Mouse (Mus musculus) limb, embryonic 13.5 days (tissue): ENCODE data around the gene Ramp1. TPM values are rescaled to one million over a fixed set of nuclear protein-coding genes. Genes with fewer than 3 reads are reported as not detected.

Experiments used
- ATAC-seq: fragments of 200-750 bp; cut with Nextera tagmentation; 2 replicates; pipeline ENCODE4 v1.8.0; 2017; ENCODE audit warnings: low read depth, moderate number of reproducible peaks, moderate TSS enrichment; ENCODE audit not compliant: low FRiP score
- H3K27ac ChIP-seq: fragments of 300-500 bp; sonication (generic); 2 replicates; pipeline ENCODE4 v1.5.1; 2015; ENCODE audit warnings: inconsistent platforms, mild to moderate bottlenecking, moderate library complexity
- H3K27me3 ChIP-seq: fragments of 300-500 bp; sonication (generic); 2 replicates; pipeline ENCODE4 v1.6.1; 2015; ENCODE audit warnings: mild to moderate bottlenecking, inconsistent platforms
- H3K36me3 ChIP-seq: fragments of 300-500 bp; sonication (generic); 2 replicates; pipeline ENCODE4 v1.6.1; 2015; ENCODE audit warnings: inconsistent platforms, mild to moderate bottlenecking, moderate library complexity
- H3K4me1 ChIP-seq: fragments of 300-500 bp; sonication (generic); 2 replicates; pipeline ENCODE4 v1.6.1; 2015; ENCODE audit warnings: inconsistent platforms
- H3K4me2 ChIP-seq: fragments of 300-500 bp; sonication (generic); replicated peaks from 2 replicates; pipeline ENCODE4 v1.6.1; 2015; ENCODE audit warnings: inconsistent platforms, mild to moderate bottlenecking, moderate library complexity
- H3K4me3 ChIP-seq: fragments of 300-500 bp; sonication (generic); 2 replicates; pipeline ENCODE4 v1.5.1; 2015; ENCODE audit warnings: moderate library complexity, mild to moderate bottlenecking, inconsistent platforms
- H3K9ac ChIP-seq: fragments of 300-500 bp; sonication (generic); 2 replicates; pipeline ENCODE4 v1.6.1; 2015; ENCODE audit warnings: mild to moderate bottlenecking, inconsistent platforms
- H3K9me3 ChIP-seq: fragments of 300-500 bp; sonication (generic); 2 replicates; pipeline ENCODE4 v1.6.1; 2016; ENCODE audit warnings: inconsistent platforms
- WGBS: fragments of 180-500 bp; shearing (Covaris S2); methylation state at CpG from one replicate; pipeline ENCODE4 v1.1.7; 2015; 5-methylcytosine and 5-hydroxymethylcytosine counted together
- polyA plus RNA-seq: library from polyadenylated mRNA; unstranded; fragments of >200 nt; fragmentation: Nextera tagmentation; extraction: Ambion mirVana; gene quantifications from 2 replicates; pipeline ENCODE4 v1.2.1, GENCODE M21; 2015

Gene Ramp1
- polyA plus RNA-seq, 1 experiment from 2014 or later = 3.1 TPM

DNA sequence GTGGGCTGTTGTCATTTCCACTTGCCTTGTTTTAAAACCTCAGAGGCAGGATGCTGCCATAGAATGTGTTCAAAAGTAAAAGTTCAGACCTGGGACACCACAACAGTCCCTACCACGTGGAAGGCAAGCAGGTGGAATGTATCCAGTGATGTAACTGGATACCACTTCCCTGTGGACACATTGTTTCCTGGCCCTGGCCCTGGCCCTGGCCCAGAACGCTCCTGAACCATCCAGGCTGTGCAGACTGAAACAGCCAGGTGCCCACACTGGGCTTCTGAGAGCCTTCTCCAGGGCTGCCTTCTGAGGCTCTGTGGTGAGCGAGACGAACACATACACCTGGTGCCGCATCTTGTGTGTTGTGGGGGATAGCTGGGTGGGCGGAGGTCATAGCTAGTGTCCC lies 26.0 kb downstream of the Ramp1 start:
- H3K4me2 ChIP-seq = no peak overlapping the region
- no peak overlapping the region for H3K9ac ChIP-seq
- WGBS = 77% methylated on average over 6 of the region's 6 CpGs
- peaks cover 6% of the 10 kb centered on the region for H3K4me1 ChIP-seq
- no peaks in the 10 kb centered on the region for H3K9me3 ChIP-seq
- no peaks in the 10 kb centered on the region for H3K36me3 ChIP-seq
- H3K4me3 ChIP-seq = no peak overlapping the region
- no peak overlapping the region for H3K27ac ChIP-seq
- H3K27me3 ChIP-seq = no peaks in the 10 kb centered on the region
- ATAC-seq = no peak

DNA sequence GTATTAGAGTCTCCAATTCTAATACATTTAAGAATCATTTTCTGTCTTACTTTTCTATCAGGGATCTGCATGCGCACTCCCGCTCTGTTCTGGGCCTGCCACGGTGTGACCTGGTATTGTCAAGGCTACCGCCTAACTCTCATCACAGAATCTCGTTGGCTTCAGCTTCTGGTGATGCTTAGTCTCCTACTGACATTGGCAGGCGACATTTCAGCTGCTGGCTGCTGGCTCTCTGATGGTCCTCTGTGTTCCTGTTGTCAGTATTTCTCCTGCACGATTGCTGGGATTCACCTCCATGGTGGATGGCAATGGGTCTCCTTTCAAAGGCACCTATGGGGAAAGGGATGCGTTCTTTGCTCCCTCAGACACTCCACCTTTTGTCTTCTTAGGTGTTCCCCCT lies 26.7 kb downstream of the Ramp1 start:
- Histone ChIP-seq H3K9ac (no peak overlapping the region), H3K4me2 (no peak overlapping the region), H3K27me3 (no peaks in the 10 kb centered on the region), H3K27ac (no peak overlapping the region), H3K4me3 (no peak overlapping the region), H3K36me3 (no peaks in the 10 kb centered on the region), H3K9me3 (no peaks in the 10 kb centered on the region), H3K4me1 (peaks cover 4% of the 10 kb centered on the region; the same call in 1 of the 2 replicates)
- 83% methylated on average over 8 of the region's 8 CpGs for WGBS
- no peak for ATAC-seq

DNA sequence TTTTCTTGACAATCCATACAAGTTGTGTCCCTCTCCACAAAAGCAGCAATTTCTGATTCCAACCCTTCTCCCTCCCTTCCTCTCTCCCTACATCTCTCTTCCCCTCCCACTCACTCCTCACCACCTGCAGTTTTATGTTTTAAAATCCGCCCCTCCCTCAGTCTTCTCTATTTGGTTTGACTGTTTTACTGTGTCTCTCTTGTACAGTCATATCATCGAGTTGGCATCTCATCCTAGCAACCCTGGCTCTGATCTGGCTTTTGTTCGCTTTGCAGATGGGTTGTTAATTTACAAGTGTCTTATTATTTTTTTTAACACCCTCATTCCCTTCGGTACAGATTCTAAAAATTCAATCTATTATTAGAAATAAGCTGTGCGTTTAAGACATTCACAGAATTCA lies 27.3 kb downstream of the Ramp1 start:
- no peaks in the 10 kb centered on the region for H3K36me3 ChIP-seq
- no peaks in the 10 kb centered on the region for H3K9me3 ChIP-seq
- WGBS = 71% methylated on average over 5 of the region's 5 CpGs
- no peak overlapping the region for H3K27ac ChIP-seq
- H3K4me3 ChIP-seq = no peak overlapping the region
- H3K4me1 ChIP-seq = peaks cover 6% of the 10 kb centered on the region; the same call in 1 of the 2 replicates
- no peak overlapping the region for H3K4me2 ChIP-seq
- no peak for ATAC-seq
- H3K9ac ChIP-seq = no peak overlapping the region
- H3K27me3 ChIP-seq = no peaks in the 10 kb centered on the region

- Histone ChIP-seq H3K27me3 (no peaks in the 10 kb centered on the region), H3K27ac (no peak overlapping the region), H3K4me2 (no peak overlapping the region), H3K4me1 (peaks cover 6% of the 10 kb centered on the region; the same call in 1 of the 2 replicates), H3K36me3 (no peaks in the 10 kb centered on the region), H3K4me3 (no peak overlapping the region), H3K9ac (no peak overlapping the region), H3K9me3 (no peaks in the 10 kb centered on the region)
- WGBS = 64% methylated on average over 3 of the region's 3 CpGs
- ATAC-seq = no peak
Observed at GRCm38 (mm10) chr1:91207334-91208074, 27.9 kb downstream of the Ramp1 start.

GRCm38 (mm10) chr1:91209343-91209742 lies 29.7 kb downstream of the Ramp1 start:
- H3K9ac ChIP-seq = no peak overlapping the region
- H3K4me2 ChIP-seq = no peak overlapping the region
- H3K27me3 ChIP-seq = no peaks in the 10 kb centered on the region
- no peaks in the 10 kb centered on the region for H3K9me3 ChIP-seq
- 0 out of 2 replicates have a peak overlapping the region, but pooled peaks have one; percentile 39 for H3K27ac ChIP-seq
- 87% methylated on average over 6 of the region's 6 CpGs for WGBS
- H3K36me3 ChIP-seq = no peaks in the 10 kb centered on the region
- no peak overlapping the region for H3K4me3 ChIP-seq
- no peak for ATAC-seq
- peaks cover 11% of the 10 kb centered on the region; the same call in 1 of the 2 replicates for H3K4me1 ChIP-seq

- ATAC-seq = no peak
- H3K4me2 ChIP-seq = no peak overlapping the region
- H3K9ac ChIP-seq = no peak overlapping the region
- no peaks in the 10 kb centered on the region for H3K36me3 ChIP-seq
- H3K4me3 ChIP-seq = no peak overlapping the region
- H3K27me3 ChIP-seq = no peaks in the 10 kb centered on the region
- peak overlapping the region; percentile 39; the same call in 1 of the 2 replicates for H3K27ac ChIP-seq
- H3K9me3 ChIP-seq = no peaks in the 10 kb centered on the region
- peaks cover 11% of the 10 kb centered on the region; the same call in 1 of the 2 replicates for H3K4me1 ChIP-seq
- WGBS = 81% methylated on average over 6 of the region's 6 CpGs
Observed at GRCm38 (mm10) chr1:91209785-91210184, 30.2 kb downstream of the Ramp1 start.

GRCm38 (mm10) chr1:91211099-91211498 lies 31.5 kb downstream of the Ramp1 start:
- no peak overlapping the region for H3K4me2 ChIP-seq
- 67% methylated on average over 1 of the region's 1 CpGs for WGBS
- ATAC-seq = no peak

GRCm38 (mm10) chr1:91211591-91212008 lies 32.0 kb downstream of the Ramp1 start:
- Histone ChIP-seq H3K36me3 (no peaks in the 10 kb centered on the region), H3K9ac (no peak overlapping the region; the same call in 1 of the 2 replicates), H3K4me2 (no peak overlapping the region), H3K4me1 (peaks cover 11% of the 10 kb centered on the region; the same call in 1 of the 2 replicates), H3K27ac (no peak overlapping the region), H3K9me3 (no peaks in the 10 kb centered on the region), H3K27me3 (no peaks in the 10 kb centered on the region), H3K4me3 (no peak overlapping the region)
- 78% methylated on average over 7 of the region's 7 CpGs for WGBS
- no peak for ATAC-seq

More at GRCm38 (mm10) chr1:91211099-91211498, 31.5 kb downstream of the Ramp1 start:
- Histone ChIP-seq H3K27ac (no peak overlapping the region), H3K36me3 (no peaks in the 10 kb centered on the region), H3K4me3 (no peak overlapping the region), H3K4me1 (peaks cover 11% of the 10 kb centered on the region; the same call in 1 of the 2 replicates), H3K9me3 (no peaks in the 10 kb centered on the region), H3K9ac (no peak overlapping the region), H3K27me3 (no peaks in the 10 kb centered on the region)

GRCm38 (mm10) chr1:91215264-91215663 lies 35.6 kb downstream of the Ramp1 start:
- Histone ChIP-seq H3K27me3 (no peaks in the 10 kb centered on the region), H3K4me2 (no peak overlapping the region), H3K4me3 (no peak overlapping the region), H3K9me3 (no peaks in the 10 kb centered on the region), H3K4me1 (peaks cover 11% of the 10 kb centered on the region; the same call in 1 of the 2 replicates), H3K9ac (no peak overlapping the region), H3K36me3 (no peaks in the 10 kb centered on the region), H3K27ac (no peak overlapping the region)
- no peak for ATAC-seq
- WGBS = 90% methylated on average over 1 of the region's 1 CpGs

- Histone ChIP-seq H3K4me1 (peaks cover 10% of the 10 kb centered on the region; the same call in 1 of the 2 replicates), H3K27me3 (no peaks in the 10 kb centered on the region), H3K9ac (no peak overlapping the region), H3K27ac (no peak overlapping the region), H3K4me3 (no peak overlapping the region), H3K4me2 (no peak overlapping the region), H3K36me3 (no peaks in the 10 kb centered on the region), H3K9me3 (no peaks in the 10 kb centered on the region)
- no peak for ATAC-seq
- WGBS = 58% methylated on average over 1 of the region's 1 CpGs
Observed at GRCm38 (mm10) chr1:91215981-91216380, 36.4 kb downstream of the Ramp1 start.

GRCm38 (mm10) chr1:91216504-91217267 lies 37.1 kb downstream of the Ramp1 start:
- H3K36me3 ChIP-seq = no peaks in the 10 kb centered on the region
- H3K27ac ChIP-seq = no peak overlapping the region
- ATAC-seq = no peak
- H3K27me3 ChIP-seq = no peaks in the 10 kb centered on the region
- H3K4me1 ChIP-seq = peaks cover 5% of the 10 kb centered on the region; the same call in 1 of the 2 replicates
- 68% methylated on average over 10 of the region's 10 CpGs for WGBS
- no peak overlapping the region for H3K4me2 ChIP-seq
- H3K9ac ChIP-seq = no peak overlapping the region
- no peaks in the 10 kb centered on the region for H3K9me3 ChIP-seq
- H3K4me3 ChIP-seq = no peak overlapping the region

- no peaks in the 10 kb centered on the region for H3K4me1 ChIP-seq
- no peaks in the 10 kb centered on the region for H3K9me3 ChIP-seq
- H3K4me3 ChIP-seq = no peak overlapping the region
- no peak overlapping the region for H3K9ac ChIP-seq
- H3K27me3 ChIP-seq = no peaks in the 10 kb centered on the region
- no peak overlapping the region for H3K27ac ChIP-seq
- WGBS = 85% methylated on average over 7 of the region's 7 CpGs
- no peak for ATAC-seq
- no peak overlapping the region for H3K4me2 ChIP-seq
- H3K36me3 ChIP-seq = no peaks in the 10 kb centered on the region
Observed at GRCm38 (mm10) chr1:91219641-91220321, 40.2 kb downstream of the Ramp1 start.
